Mouse (Mus musculus) liver, embryonic 14.5 days (tissue): ENCODE measurements around the gene Chrm4.
A peak's percentile ranks its signal among the peaks of the same experiment; 100 is the strongest.

Experiments
- CTCF ChIP-seq: IDR thresholded peaks from 2 replicates; pipeline ENCODE4 v1.5.1; 2016; ENCODE audit warnings: antibody characterized with exemption, low read depth, control low read depth
- EP300 ChIP-seq: IDR thresholded peaks from 2 replicates; pipeline ENCODE4 v1.6.1; 2016; ENCODE audit warnings: antibody characterized with exemption, low read depth

DNA sequence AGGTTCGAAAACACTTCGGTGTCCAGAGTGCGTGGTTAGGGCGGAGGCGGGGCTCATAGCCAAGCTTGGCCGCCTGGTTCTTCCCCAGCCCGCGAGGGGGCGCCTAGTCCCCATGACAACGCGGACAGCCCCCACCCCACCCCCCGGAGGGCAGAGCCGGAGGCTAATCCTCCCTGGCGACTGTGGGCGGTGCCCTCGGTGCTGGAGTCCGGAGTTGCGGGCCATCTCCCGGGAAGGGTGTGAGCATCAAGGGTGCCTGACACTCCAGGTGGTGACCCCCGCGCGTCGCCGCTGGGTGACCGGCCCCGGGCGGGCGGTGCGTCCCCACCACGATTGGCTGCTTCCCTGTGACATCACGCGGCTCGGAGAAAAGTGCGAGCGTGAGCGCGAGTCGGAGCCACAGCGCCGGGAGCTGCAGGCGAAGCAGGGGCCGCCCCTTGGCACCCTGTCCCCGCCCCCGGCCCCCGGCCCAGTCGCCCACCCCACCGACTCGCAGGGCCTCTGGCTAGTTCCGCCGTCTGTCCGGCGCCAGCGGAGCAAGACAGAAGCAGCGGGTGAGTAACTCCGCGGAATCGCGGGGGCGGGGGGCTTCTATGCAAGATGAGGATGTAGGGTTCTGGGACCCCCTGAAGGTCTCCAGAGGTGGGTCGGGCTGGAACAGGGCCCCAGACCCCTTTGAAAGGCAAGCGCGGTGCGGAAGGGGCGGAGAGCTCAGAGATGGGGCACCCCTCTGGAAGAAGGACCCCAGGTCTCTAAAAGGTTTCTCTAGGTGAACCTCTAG is 5.1 kb upstream of the Chrm4 start:
- TF ChIP-seq CTCF: peak; percentile 53
- no peak for TF ChIP-seq EP300
